Mouse (Mus musculus) MEL (cell line): Measurements from ENCODE around the gene Klk12. TPM values are rescaled to one million over a fixed set of nuclear protein-coding genes. Genes with fewer than 3 reads are reported as not detected.

Source experiments
- DNase-seq: peaks from one replicate; pipeline ENCODE4 v3.0.0; 2011; ENCODE audit warnings: low read depth, low spot score
- H3K27ac ChIP-seq: 2 replicates; pipeline ENCODE4 v1.5.1; 2012; ENCODE audit warnings: low read depth, mild to moderate bottlenecking, control low read depth, low read length, moderate library complexity; ENCODE audit not compliant: control insufficient read depth
- H3K27me3 ChIP-seq, 2 experiments: fragments of 150-350 bp in 1 of 2; sonication (generic) in 1 of 2; 2 replicates each; pipeline ENCODE4 v1.6.1; 2012; ENCODE audit warnings: low read length in 2 of 2, mild to moderate bottlenecking in 2 of 2, improper control_type of control experiment in 1 of 2, moderate library complexity in 1 of 2; ENCODE audit not compliant: insufficient read depth in 2 of 2, control insufficient read depth in 1 of 2
- H3K36me3 ChIP-seq, 2 experiments: 2 replicates each; pipeline ENCODE4 v1.6.1; 2012 to 2014; ENCODE audit warnings: low read length in 2 of 2, improper control_type of control experiment in 1 of 2, inconsistent platforms in 1 of 2, mild to moderate bottlenecking in 1 of 2; ENCODE audit not compliant: insufficient read depth in 2 of 2, control insufficient read depth in 1 of 2
- H3K4me1 ChIP-seq, 2 experiments: fragments of 150-350 bp in 1 of 2; sonication (generic) in 1 of 2; 2 replicates each; pipeline ENCODE4 v1.6.1; 2012; ENCODE audit warnings: low read length in 2 of 2, improper control_type of control experiment in 1 of 2, mild to moderate bottlenecking in 1 of 2; ENCODE audit not compliant: insufficient read depth in 2 of 2, control insufficient read depth in 1 of 2
- H3K4me3 ChIP-seq, 2 experiments: fragments of 150-350 bp in 1 of 2; sonication (generic) in 1 of 2; 2 replicates each; pipeline ENCODE4 v1.5.1; 2012; ENCODE audit warnings: low read depth in 2 of 2, low read length in 2 of 2, mild to moderate bottlenecking in 2 of 2, moderate library complexity in 2 of 2, control low read depth in 1 of 2, improper control_type of control experiment in 1 of 2; ENCODE audit not compliant: control insufficient read depth in 1 of 2, insufficient read depth in 1 of 2
- H3K79me2 ChIP-seq: 2 replicates; pipeline ENCODE4 v1.6.1; 2012; ENCODE audit warnings: mild to moderate bottlenecking, low read length, moderate library complexity; ENCODE audit not compliant: control insufficient read depth, poor library complexity, insufficient read depth
- H3K9ac ChIP-seq: 2 replicates; pipeline ENCODE4 v1.6.1; 2012; ENCODE audit warnings: low read depth, mild to moderate bottlenecking, control low read depth, low read length, moderate library complexity; ENCODE audit not compliant: control insufficient read depth, poor library complexity, severe bottlenecking
- H3K9me3 ChIP-seq: fragments of 150-350 bp; sonication (generic); replicated peaks from 2 replicates; pipeline ENCODE4 v1.6.1; 2012; ENCODE audit warnings: mild to moderate bottlenecking, low read length, improper control_type of control experiment, moderate library complexity; ENCODE audit not compliant: insufficient read depth
- BHLHE40 ChIP-seq: IDR thresholded peaks from 2 replicates; pipeline ENCODE4 v1.6.1; 2012; ENCODE audit warnings: low read depth, mild to moderate bottlenecking, inconsistent platforms, low read length, improper control_type of control experiment, borderline replicate concordance
- CHD1 ChIP-seq: IDR thresholded peaks from 2 replicates; pipeline ENCODE4 v1.6.1; 2012; ENCODE audit warnings: low read depth, mild to moderate bottlenecking, inconsistent platforms, low read length, improper control_type of control experiment
- CHD2 ChIP-seq: IDR thresholded peaks from 2 replicates; pipeline ENCODE4 v1.6.1; 2011; ENCODE audit warnings: low read length, improper control_type of control experiment
- CTCF ChIP-seq, 3 experiments: IDR thresholded peaks in 2 of 3; conservative IDR thresholded peaks in 1 of 3; 2 replicates each; pipeline ENCODE4 v1.5.1; 2011 to 2012; ENCODE audit warnings: low read length in 3 of 3, low read depth in 2 of 3, mild to moderate bottlenecking in 2 of 3, improper control_type of control experiment in 1 of 3, inconsistent platforms in 1 of 3, mixed read lengths in 1 of 3, moderate library complexity in 1 of 3; ENCODE audit not compliant: control insufficient read depth in 1 of 3, insufficient read depth in 1 of 3, poor library complexity in 1 of 3, severe bottlenecking in 1 of 3
- E2F4 ChIP-seq: IDR thresholded peaks from 2 replicates; pipeline ENCODE4 v1.6.1; 2011; ENCODE audit warnings: low read depth, low read length, improper control_type of control experiment, borderline replicate concordance
- ELF1 ChIP-seq: IDR thresholded peaks from 2 replicates; pipeline ENCODE4 v1.6.1; 2014; ENCODE audit warnings: low read depth, mild to moderate bottlenecking, inconsistent platforms, low read length, improper control_type of control experiment, moderate library complexity
- EP300 ChIP-seq, 2 experiments: IDR thresholded peaks; 2 replicates each; pipeline ENCODE4 v1.6.1; 2011; ENCODE audit warnings: improper control_type of control experiment in 2 of 2, low read length in 2 of 2, low read depth in 1 of 2, mild to moderate bottlenecking in 1 of 2
- GATA1 ChIP-seq: IDR thresholded peaks from 2 replicates; pipeline ENCODE4 v1.6.1; 2011; ENCODE audit warnings: low read depth, low read length, improper control_type of control experiment
- HCFC1 ChIP-seq: IDR thresholded peaks from 2 replicates; pipeline ENCODE4 v1.6.1; 2012; ENCODE audit warnings: low read depth, mild to moderate bottlenecking, inconsistent platforms, low read length, improper control_type of control experiment, moderate library complexity
- JUND ChIP-seq: IDR thresholded peaks from 2 replicates; pipeline ENCODE4 v1.6.1; 2011; ENCODE audit warnings: low read depth, mild to moderate bottlenecking, improper control_type of control experiment, low read length
- MAZ ChIP-seq: IDR thresholded peaks from 2 replicates; pipeline ENCODE4 v1.6.1; 2012; ENCODE audit warnings: low read depth, mild to moderate bottlenecking, inconsistent platforms, low read length, improper control_type of control experiment
- MEF2A ChIP-seq: IDR thresholded peaks from 2 replicates; pipeline ENCODE4 v1.6.1; 2014; ENCODE audit warnings: low read depth, mild to moderate bottlenecking, inconsistent platforms, low read length, improper control_type of control experiment; ENCODE audit not compliant: poor library complexity, insufficient replicate concordance, severe bottlenecking; ENCODE audit errors: extremely low read depth
- MXI1 ChIP-seq: IDR thresholded peaks from 2 replicates; pipeline ENCODE4 v1.6.1; 2011; ENCODE audit warnings: mild to moderate bottlenecking, low read depth, low read length, improper control_type of control experiment
- MYB ChIP-seq: IDR thresholded peaks from 2 replicates; pipeline ENCODE4 v1.6.1; 2011; ENCODE audit warnings: mild to moderate bottlenecking, low read depth, low read length, improper control_type of control experiment
- MYC ChIP-seq: IDR thresholded peaks from 2 replicates; pipeline ENCODE4 v1.6.1; 2011; ENCODE audit warnings: low read depth, mild to moderate bottlenecking, low read length, improper control_type of control experiment, moderate library complexity
- NELFE ChIP-seq: IDR thresholded peaks from 2 replicates; pipeline ENCODE4 v1.6.1; 2011; ENCODE audit warnings: low read depth, low read length, improper control_type of control experiment
- NRF1 ChIP-seq: IDR thresholded peaks from 2 replicates; pipeline ENCODE4 v1.6.1; 2014; ENCODE audit warnings: low read depth, mild to moderate bottlenecking, inconsistent platforms, low read length, improper control_type of control experiment, moderate library complexity; ENCODE audit not compliant: poor library complexity, insufficient read depth, severe bottlenecking
- POLR2A ChIP-seq, 2 experiments: IDR thresholded peaks; 2 replicates each; pipeline ENCODE4 v1.6.1; 2011 to 2012; ENCODE audit warnings: low read length in 2 of 2, mild to moderate bottlenecking in 2 of 2, control low read depth in 1 of 2, improper control_type of control experiment in 1 of 2, low read depth in 1 of 2, moderate library complexity in 1 of 2; ENCODE audit not compliant: control insufficient read depth in 1 of 2, insufficient read depth in 1 of 2, poor library complexity in 1 of 2
- POLR2AphosphoS2 ChIP-seq: IDR thresholded peaks from 2 replicates; pipeline ENCODE4 v1.6.1; 2011; ENCODE audit warnings: low read length, improper control_type of control experiment
- POLR2AphosphoS5 ChIP-seq: IDR thresholded peaks from 2 replicates; pipeline ENCODE4 v1.6.1; 2012; ENCODE audit warnings: low read depth, borderline replicate concordance, mild to moderate bottlenecking, inconsistent platforms, low read length, moderate library complexity, mixed read lengths
- RAD21 ChIP-seq: IDR thresholded peaks from 2 replicates; pipeline ENCODE4 v1.6.1; 2011; ENCODE audit warnings: mild to moderate bottlenecking, low read depth, low read length, improper control_type of control experiment
- SIN3A ChIP-seq: IDR thresholded peaks from 2 replicates; pipeline ENCODE4 v1.6.1; 2012; ENCODE audit warnings: low read length, improper control_type of control experiment, inconsistent platforms
- SMC3 ChIP-seq: IDR thresholded peaks from 2 replicates; pipeline ENCODE4 v1.6.1; 2011; ENCODE audit warnings: low read depth, low read length, improper control_type of control experiment
- TAL1 ChIP-seq: IDR thresholded peaks from 2 replicates; pipeline ENCODE4 v1.6.1; 2012; ENCODE audit warnings: mild to moderate bottlenecking, inconsistent platforms, low read length, moderate library complexity, mixed read lengths
- TBP ChIP-seq: IDR thresholded peaks from 2 replicates; pipeline ENCODE4 v1.8.0; 2011; ENCODE audit warnings: low read depth, low read length, improper control_type of control experiment
- UBTF ChIP-seq: IDR thresholded peaks from 2 replicates; pipeline ENCODE4 v1.6.1; 2012; ENCODE audit warnings: low read depth, mild to moderate bottlenecking, inconsistent platforms, low read length, improper control_type of control experiment, moderate library complexity, borderline replicate concordance; ENCODE audit not compliant: insufficient read depth
- USF2 ChIP-seq, 2 experiments: IDR thresholded peaks; 2 replicates each; pipeline ENCODE4 v1.6.1; 2011 to 2012; ENCODE audit warnings: improper control_type of control experiment in 2 of 2, low read length in 2 of 2, borderline replicate concordance in 1 of 2, inconsistent platforms in 1 of 2, low read depth in 1 of 2, mild to moderate bottlenecking in 1 of 2; ENCODE audit not compliant: insufficient read depth in 1 of 2
- ZC3H11A ChIP-seq: IDR thresholded peaks from 2 replicates; pipeline ENCODE4 v1.6.1; 2012; ENCODE audit warnings: low read depth, mild to moderate bottlenecking, inconsistent platforms, low read length, improper control_type of control experiment
- ZKSCAN1 ChIP-seq: IDR thresholded peaks from 2 replicates; pipeline ENCODE4 v1.6.1; 2012; ENCODE audit warnings: low read depth, mild to moderate bottlenecking, inconsistent platforms, low read length, improper control_type of control experiment, moderate library complexity
- ZMIZ1 ChIP-seq: IDR thresholded peaks from 2 replicates; pipeline ENCODE4 v1.6.1; 2012; ENCODE audit warnings: low read depth, mild to moderate bottlenecking, inconsistent platforms, low read length, improper control_type of control experiment, moderate library complexity
- polyA plus RNA-seq, 2 experiments: library from polyadenylated mRNA; stranded (reverse) in 1 of 2; unstranded in 1 of 2; fragments of >175 nt in 1 of 2; fragments of >200 nt in 1 of 2; gene quantifications; 2 replicates each; pipeline versions ENCODE4 v1.2.1 to v1.2.4; 2012; ENCODE audit warnings: low replicate concordance in 2 of 2, low read depth in 1 of 2; ENCODE audit not compliant: insufficient read length in 2 of 2, insufficient read depth in 1 of 2, missing spikeins in 1 of 2
- total RNA-seq: library from RNA; depleted of rRNA; stranded (reverse); fragments of 300-350 nt; gene quantifications from 2 replicates; pipeline ENCODE4 v1.2.3, GENCODE M21; 2012

Gene Klk12
- total and polyA plus RNA-seq, 3 experiments: not detected

- DNase-seq: no peak
- Histone ChIP-seq H3K36me3 (no peaks in the 10 kb centered on the region), H3K27me3 (no peaks in the 10 kb centered on the region), H3K4me1 (no peaks in the 10 kb centered on the region), H3K4me3 (no peak within 1 kb of the TSS), H3K79me2 (no peaks in the 10 kb centered on the region), H3K9me3 (no peaks in the 10 kb centered on the region), H3K27ac (no peak within 1 kb of the TSS), H3K9ac (no peak within 1 kb of the TSS)
- no peak for TF ChIP-seq MXI1
- no peak for TF ChIP-seq SMC3
- TF ChIP-seq SIN3A: no peak
- no peak for TF ChIP-seq RAD21
Observed at GRCm38 (mm10) chr7:43791591-43791990, 22.9 kb downstream of the Klk12 start, which contains the start of gene Klk9. Klk9 (plus strand) TSS chr7:43791891.

- H3K9ac ChIP-seq: no peak overlapping the region
Observed at GRCm38 (mm10) chr7:43796355-43796754, 27.7 kb downstream of the Klk12 start.

DNA sequence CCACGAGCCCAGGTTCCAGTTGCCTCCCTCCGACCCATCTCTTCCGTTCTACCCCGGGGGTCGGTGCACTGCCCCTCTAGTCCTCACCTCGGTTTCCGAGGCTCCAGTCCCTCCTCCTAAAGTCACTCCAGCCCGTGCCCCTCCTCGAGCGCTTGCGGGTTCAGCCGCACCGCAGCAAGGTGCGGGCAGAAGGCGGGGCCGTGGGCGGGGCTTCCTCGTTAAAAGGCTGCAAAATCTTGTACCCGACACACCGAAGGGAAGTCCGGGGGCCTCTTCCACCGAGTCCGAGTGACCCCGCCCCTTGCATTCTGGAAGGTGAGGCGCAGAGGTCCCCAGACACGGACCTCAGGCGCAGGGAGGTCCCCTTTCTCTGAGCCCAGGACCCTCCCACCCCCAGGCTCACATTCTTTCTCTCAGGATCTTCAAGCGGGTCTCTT lies 28.7 kb downstream of the Klk12 start, which contains the start of gene Klk8:
Gene Klk8 (plus strand): TSS at position 245 of the 437 bp plus-strand sequence.
- no peaks in the 10 kb centered on the region for H3K4me1 ChIP-seq
- no peak within 1 kb of the TSS for H3K27ac ChIP-seq
- no peak for TF ChIP-seq TBP
- TF ChIP-seq E2F4: no peak
- no peak for TF ChIP-seq JUND
- TF ChIP-seq MAZ: no peak
- TF ChIP-seq MEF2A: no peak
- no peak for TF ChIP-seq MYC
- TF ChIP-seq POLR2AphosphoS5: no peak
- TF ChIP-seq HCFC1: no peak
- no peak for TF ChIP-seq POLR2AphosphoS2
- TF ChIP-seq GATA1: no peak
- no peak for TF ChIP-seq ZKSCAN1
- TF ChIP-seq EP300 (IDR thresholded peaks at IDR 0.05; ENCODE audit: low read depth in 1 of 2, low read length in 2 of 2): no peak
- no peak for TF ChIP-seq MYB
- TF ChIP-seq NELFE: no peak
- TF ChIP-seq ZMIZ1: no peak
- no peak for TF ChIP-seq CTCF (IDR thresholded peaks at IDR 0.05 in 2 of 3, conservative IDR thresholded peaks at IDR 0.05 in 1 of 3; ENCODE audit: control insufficient read depth in 1 of 3, insufficient read depth in 1 of 3, low read depth in 2 of 3, low read length in 3 of 3, poor library complexity in 1 of 3, severe bottlenecking in 1 of 3)
- TF ChIP-seq ELF1: no peak
- no peak for TF ChIP-seq SIN3A
- no peak for TF ChIP-seq CHD2
- H3K4me3 ChIP-seq: no peak within 1 kb of the TSS
- no peak for DNase-seq
- H3K27me3 ChIP-seq: no peaks in the 10 kb centered on the region
- no peak within 1 kb of the TSS for H3K9ac ChIP-seq
- H3K36me3 ChIP-seq: no peaks in the 10 kb centered on the region
- H3K79me2 ChIP-seq: no peaks in the 10 kb centered on the region
- no peaks in the 10 kb centered on the region for H3K9me3 ChIP-seq

More at GRCm38 (mm10) chr7:43796355-43796754, 27.7 kb downstream of the Klk12 start:
- H3K9me3 ChIP-seq: no peaks in the 10 kb centered on the region
- H3K4me1 ChIP-seq: no peaks in the 10 kb centered on the region
- H3K27ac ChIP-seq: no peak overlapping the region
- TF ChIP-seq ZC3H11A (no peak), UBTF (no peak), MXI1 (no peak), POLR2A (IDR thresholded peaks at IDR 0.05; ENCODE audit: control insufficient read depth in 1 of 2, insufficient read depth in 1 of 2, low read depth in 1 of 2, low read length in 2 of 2, poor library complexity in 1 of 2) (no peak), BHLHE40 (no peak), NRF1 (no peak), CHD1 (no peak), TAL1 (no peak), GATA1 (no peak), ELF1 (no peak), E2F4 (no peak), JUND (no peak), HCFC1 (no peak), USF2 (IDR thresholded peaks at IDR 0.05; ENCODE audit: borderline replicate concordance in 1 of 2, insufficient read depth in 1 of 2, low read depth in 1 of 2, low read length in 2 of 2) (no peak), EP300 (IDR thresholded peaks at IDR 0.05; ENCODE audit: low read depth in 1 of 2, low read length in 2 of 2) (no peak)
- DNase-seq: no peak
- no peak overlapping the region for H3K4me3 ChIP-seq
- no peaks in the 10 kb centered on the region for H3K27me3 ChIP-seq
- no peaks in the 10 kb centered on the region for H3K36me3 ChIP-seq
- no peaks in the 10 kb centered on the region for H3K79me2 ChIP-seq
